Mouse (Mus musculus): ENCODE data around the gene Gm5148. TPM values are rescaled to one million over a fixed set of nuclear protein-coding genes. Genes with fewer than 3 reads are reported as not detected.

Gene Gm5148
- total and polyA plus RNA-seq, 2 experiments from 2014 or later: 1.8 TPM; not detected in 1

DNA sequence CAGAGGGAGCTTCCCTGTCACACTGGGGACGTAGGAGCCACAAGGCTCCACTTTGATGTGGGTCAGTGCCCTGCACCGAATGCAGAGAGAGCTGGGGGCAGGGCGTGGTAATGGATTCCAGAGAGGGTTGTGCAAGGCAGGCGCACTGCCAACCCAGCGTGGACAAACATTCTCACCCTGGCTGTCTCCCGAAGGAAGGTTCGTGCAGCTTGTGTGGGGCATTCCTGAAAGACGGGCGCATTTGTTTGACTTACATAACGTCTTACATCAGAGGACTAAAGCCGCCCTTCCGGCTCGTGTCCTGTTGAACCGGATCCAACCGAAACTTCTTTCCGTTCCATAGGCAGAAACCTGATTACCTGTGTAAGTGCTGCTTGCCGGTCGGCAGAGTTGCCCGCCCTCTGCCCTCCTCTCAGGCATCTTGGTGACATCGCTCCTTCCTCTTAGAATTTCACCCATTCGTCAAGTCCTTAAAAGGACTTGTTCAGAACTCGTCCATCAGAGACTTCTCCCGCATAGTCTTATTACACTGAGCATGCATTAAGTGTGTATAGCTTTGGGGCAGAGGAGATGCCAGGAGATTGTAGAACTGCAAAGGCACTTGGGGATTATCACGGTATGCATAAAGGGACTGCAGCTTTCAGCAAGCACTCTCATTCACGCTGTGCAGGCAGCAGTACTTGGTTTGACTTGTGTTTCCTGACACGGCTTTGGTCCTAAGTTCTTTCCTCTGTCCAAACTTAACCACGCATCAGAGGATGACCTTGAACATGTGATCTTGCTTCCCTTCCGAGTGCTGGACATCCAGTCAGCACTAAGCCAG lies 36.9 kb downstream of the Gm5148 start:
- DNase-seq (ENCODE audit: low spot score) (peak; percentile 39), ATAC-seq (ENCODE audit: insufficient read depth, low read depth) (peak; percentile 44; the same call in 1 of the 2 replicates)
- WGBS: 14% methylated on average over 28 of the region's 28 CpGs
- Histone ChIP-seq H3K4me1 (ENCODE audit: control insufficient read depth, insufficient read depth) (no peaks in the 10 kb centered on the region), H3K9me3 (replicated peaks; ENCODE audit: control insufficient read depth, low read length) (no peaks in the 10 kb centered on the region), H3K4me3 (ENCODE audit: low read depth, low read length) (peak overlapping the region; percentile 49), H3K27ac (ENCODE audit: low read depth) (peak overlapping the region; percentile 49; the same call in 1 of the 2 replicates), H3K4me2 (ENCODE audit: low read depth, low read length) (peak overlapping the region; percentile 70), H3K9ac (replicated peaks; ENCODE audit: low read depth, low read length) (peak overlapping the region; percentile 53), H3K27me3 (ENCODE audit: control insufficient read depth, insufficient read depth, low read length) (no peaks in the 10 kb centered on the region), H3K36me3 (replicated peaks; ENCODE audit: control insufficient read depth, insufficient read depth, low read length) (no peaks in the 10 kb centered on the region)
- TF ChIP-seq CTCF (IDR thresholded peaks at IDR 0.05; ENCODE audit: low read depth) (no peak), EP300 (IDR thresholded peaks at IDR 0.05; ENCODE audit: low read depth) (no peak)

DNA sequence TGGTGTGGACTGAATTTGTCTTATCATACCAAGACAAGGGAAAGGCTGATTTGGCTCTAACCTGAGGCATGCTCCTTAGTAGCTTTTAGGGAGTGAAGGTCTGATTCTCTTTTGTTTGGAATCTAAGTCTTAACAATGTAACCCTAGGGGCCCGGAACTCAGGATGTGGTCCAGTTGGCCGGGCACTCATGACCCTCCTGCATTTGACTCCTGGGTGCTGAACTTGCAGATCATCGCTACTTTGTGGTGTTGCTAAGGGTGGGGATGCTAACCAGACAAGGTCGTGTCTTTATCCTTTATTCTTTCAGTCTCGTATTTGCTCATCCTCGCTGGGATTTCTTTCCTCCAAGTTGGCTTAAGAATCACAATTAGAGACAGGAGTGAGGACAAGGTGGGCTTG lies 37.5 kb downstream of the Gm5148 start:
- Histone ChIP-seq H3K4me1 (ENCODE audit: control insufficient read depth, insufficient read depth) (no peaks in the 10 kb centered on the region), H3K4me3 (ENCODE audit: low read depth, low read length) (peak overlapping the region; percentile 49), H3K27me3 (ENCODE audit: control insufficient read depth, insufficient read depth, low read length) (no peaks in the 10 kb centered on the region), H3K9me3 (replicated peaks; ENCODE audit: control insufficient read depth, low read length) (no peaks in the 10 kb centered on the region), H3K36me3 (replicated peaks; ENCODE audit: control insufficient read depth, insufficient read depth, low read length) (no peaks in the 10 kb centered on the region), H3K27ac (ENCODE audit: low read depth) (0 out of 2 replicates have a peak overlapping the region, but pooled peaks have one; percentile 49), H3K4me2 (ENCODE audit: low read depth, low read length) (peak overlapping the region; percentile 70), H3K9ac (replicated peaks; ENCODE audit: low read depth, low read length) (peak overlapping the region; percentile 53)
- TF ChIP-seq EP300 (IDR thresholded peaks at IDR 0.05; ENCODE audit: low read depth): no peak
- no peak for TF ChIP-seq CTCF (IDR thresholded peaks at IDR 0.05; ENCODE audit: low read depth)
- ATAC-seq (ENCODE audit: insufficient read depth, low read depth): no peak
- WGBS: 28% methylated on average over 6 of the region's 6 CpGs
- no peak for DNase-seq (ENCODE audit: low spot score)

DNA sequence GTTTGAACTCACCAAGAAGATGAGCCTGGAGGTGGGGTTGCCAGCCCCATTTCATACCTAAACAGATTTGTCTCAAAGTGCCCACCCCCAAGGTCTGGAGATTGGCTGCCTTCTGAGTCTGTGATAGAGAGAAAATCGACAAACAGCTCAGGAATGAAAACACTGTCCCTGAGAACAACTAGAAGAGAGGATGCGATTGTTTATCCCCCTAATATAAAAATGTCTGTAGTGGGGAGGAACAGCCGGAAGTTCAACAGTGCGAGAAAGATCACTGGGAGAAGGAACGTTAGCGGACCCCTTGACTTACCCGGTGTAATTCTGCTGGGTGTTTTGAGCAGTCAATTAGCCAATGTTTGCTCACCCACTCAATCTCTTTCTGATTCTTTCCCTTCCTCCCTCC lies 38.1 kb downstream of the Gm5148 start:
- Histone ChIP-seq H3K4me3 (ENCODE audit: low read depth, low read length) (no peak overlapping the region), H3K4me2 (ENCODE audit: low read depth, low read length) (no peak overlapping the region), H3K27me3 (ENCODE audit: control insufficient read depth, insufficient read depth, low read length) (no peaks in the 10 kb centered on the region), H3K27ac (ENCODE audit: low read depth) (no peak overlapping the region), H3K4me1 (ENCODE audit: control insufficient read depth, insufficient read depth) (no peaks in the 10 kb centered on the region), H3K36me3 (replicated peaks; ENCODE audit: control insufficient read depth, insufficient read depth, low read length) (no peaks in the 10 kb centered on the region), H3K9me3 (replicated peaks; ENCODE audit: control insufficient read depth, low read length) (no peaks in the 10 kb centered on the region), H3K9ac (replicated peaks; ENCODE audit: low read depth, low read length) (no peak overlapping the region)
- no peak for DNase-seq (ENCODE audit: low spot score)
- TF ChIP-seq CTCF (IDR thresholded peaks at IDR 0.05; ENCODE audit: low read depth) (no peak), EP300 (IDR thresholded peaks at IDR 0.05; ENCODE audit: low read depth) (no peak)
- ATAC-seq (ENCODE audit: insufficient read depth, low read depth): no peak
- 60% methylated on average over 7 of the region's 7 CpGs for WGBS

DNA sequence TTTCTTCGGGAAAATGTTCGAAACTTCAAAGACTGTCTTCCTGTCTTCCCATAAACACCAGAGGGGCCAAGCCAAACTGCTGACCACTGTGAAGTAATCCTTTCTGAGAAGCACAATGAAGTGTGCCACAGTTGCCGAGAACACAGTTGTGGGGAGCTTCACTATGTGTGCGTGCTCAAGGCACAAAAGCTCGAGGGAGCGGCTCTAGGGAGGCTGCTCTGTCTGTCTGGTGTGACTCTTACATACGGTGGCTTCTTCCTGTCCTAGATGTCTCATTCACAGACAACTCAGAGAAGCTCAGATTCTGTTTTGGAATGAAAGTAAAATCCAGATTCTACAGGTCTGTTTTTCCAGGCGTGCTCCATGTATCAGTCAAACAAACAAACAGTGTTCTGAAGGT lies 48.0 kb downstream of the Gm5148 start:
- no peaks in the 10 kb centered on the region; the same call in none of the 2 replicates for H3K27me3 ChIP-seq (ENCODE audit: control insufficient read depth, insufficient read depth, low read length)
- ATAC-seq (ENCODE audit: insufficient read depth, low read depth) (no peak), DNase-seq (ENCODE audit: low spot score) (peak; percentile 2)
- no peak overlapping the region for H3K27ac ChIP-seq (ENCODE audit: low read depth)
- no peaks in the 10 kb centered on the region for H3K9me3 ChIP-seq (replicated peaks; ENCODE audit: control insufficient read depth, low read length)
- 66% methylated on average over 8 of the region's 8 CpGs for WGBS
- no peak for TF ChIP-seq EP300 (IDR thresholded peaks at IDR 0.05; ENCODE audit: low read depth)
- no peak for TF ChIP-seq CTCF (IDR thresholded peaks at IDR 0.05; ENCODE audit: low read depth)
- H3K4me1 ChIP-seq (ENCODE audit: control insufficient read depth, insufficient read depth): peaks cover 4% of the 10 kb centered on the region; the same call in 1 of the 2 replicates
- no peak overlapping the region for H3K9ac ChIP-seq (replicated peaks; ENCODE audit: low read depth, low read length)
- H3K4me2 ChIP-seq (ENCODE audit: low read depth, low read length): no peak overlapping the region
- no peak overlapping the region for H3K4me3 ChIP-seq (ENCODE audit: low read depth, low read length)
- no peaks in the 10 kb centered on the region for H3K36me3 ChIP-seq (replicated peaks; ENCODE audit: control insufficient read depth, insufficient read depth, low read length)

DNA sequence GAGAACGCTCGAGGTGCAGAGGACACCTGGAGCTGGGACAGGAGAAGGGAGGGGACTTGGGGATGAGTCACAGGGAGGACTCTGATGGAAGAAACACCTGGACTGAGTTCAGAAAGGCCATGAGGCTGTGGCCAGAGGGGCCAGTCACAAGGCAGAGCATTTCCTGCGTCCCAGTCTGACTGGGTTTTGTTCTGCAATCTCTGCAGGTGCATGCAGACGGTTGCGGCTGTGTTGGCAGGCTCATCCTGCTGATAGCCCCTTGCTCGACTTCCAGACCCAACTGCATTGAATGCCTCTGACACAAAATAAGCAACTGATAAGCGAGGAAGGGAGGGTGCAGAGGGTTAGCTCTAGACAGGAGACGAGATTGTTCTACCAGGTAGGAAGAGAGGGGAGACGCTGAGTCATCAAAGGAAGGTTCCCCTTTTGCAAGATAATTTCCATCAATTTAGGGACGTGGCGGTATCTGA lies 49.2 kb downstream of the Gm5148 start:
- TF ChIP-seq CTCF (IDR thresholded peaks at IDR 0.05; ENCODE audit: low read depth) (no peak), EP300 (IDR thresholded peaks at IDR 0.05; ENCODE audit: low read depth) (no peak)
- ATAC-seq (ENCODE audit: insufficient read depth, low read depth) (no peak), DNase-seq (ENCODE audit: low spot score) (no peak)
- no peak overlapping the region for H3K4me2 ChIP-seq (ENCODE audit: low read depth, low read length)
- H3K27ac ChIP-seq (ENCODE audit: low read depth): no peak overlapping the region
- no peaks in the 10 kb centered on the region for H3K9me3 ChIP-seq (replicated peaks; ENCODE audit: control insufficient read depth, low read length)
- no peak overlapping the region for H3K4me3 ChIP-seq (ENCODE audit: low read depth, low read length)
- no peaks in the 10 kb centered on the region for H3K36me3 ChIP-seq (replicated peaks; ENCODE audit: control insufficient read depth, insufficient read depth, low read length)
- H3K4me1 ChIP-seq (ENCODE audit: control insufficient read depth, insufficient read depth): peaks cover 4% of the 10 kb centered on the region; the same call in 1 of the 2 replicates
- H3K27me3 ChIP-seq (ENCODE audit: control insufficient read depth, insufficient read depth, low read length): no peaks in the 10 kb centered on the region; the same call in none of the 2 replicates
- H3K9ac ChIP-seq (replicated peaks; ENCODE audit: low read depth, low read length): no peak overlapping the region
- 60% methylated on average over 11 of the region's 11 CpGs for WGBS
